Mouse (Mus musculus): ENCODE measurements around the gene Crip1. TPM values are rescaled to one million over a fixed set of nuclear protein-coding genes. Genes with fewer than 3 reads are reported as not detected.

Crip1 gene
- polyA plus RNA-seq, 1 experiment from 2014 or later, result 102 TPM

- no peak overlapping the region for H3K9ac ChIP-seq
- H3K9me3 ChIP-seq, result no peaks in the 10 kb centered on the region
- peaks cover 17% of the 10 kb centered on the region for H3K36me3 ChIP-seq
- 87% methylated on average over 6 of the region's 6 CpGs for WGBS
- H3K4me3 ChIP-seq, result no peak overlapping the region
- no peak overlapping the region for H3K27ac ChIP-seq
- ATAC-seq (ENCODE audit: insufficient number of reproducible peaks, insufficient read depth, low FRiP score, low TSS enrichment), result no peak
- no peaks in the 10 kb centered on the region for H3K27me3 ChIP-seq
- peaks cover 6% of the 10 kb centered on the region; the same call in 1 of the 2 replicates for H3K4me1 ChIP-seq
- H3K4me2 ChIP-seq (replicated peaks), result no peak overlapping the region
Measured at GRCm38 (mm10) chr12:113106386-113106785, 39.7 kb upstream of the Crip1 start.

DNA sequence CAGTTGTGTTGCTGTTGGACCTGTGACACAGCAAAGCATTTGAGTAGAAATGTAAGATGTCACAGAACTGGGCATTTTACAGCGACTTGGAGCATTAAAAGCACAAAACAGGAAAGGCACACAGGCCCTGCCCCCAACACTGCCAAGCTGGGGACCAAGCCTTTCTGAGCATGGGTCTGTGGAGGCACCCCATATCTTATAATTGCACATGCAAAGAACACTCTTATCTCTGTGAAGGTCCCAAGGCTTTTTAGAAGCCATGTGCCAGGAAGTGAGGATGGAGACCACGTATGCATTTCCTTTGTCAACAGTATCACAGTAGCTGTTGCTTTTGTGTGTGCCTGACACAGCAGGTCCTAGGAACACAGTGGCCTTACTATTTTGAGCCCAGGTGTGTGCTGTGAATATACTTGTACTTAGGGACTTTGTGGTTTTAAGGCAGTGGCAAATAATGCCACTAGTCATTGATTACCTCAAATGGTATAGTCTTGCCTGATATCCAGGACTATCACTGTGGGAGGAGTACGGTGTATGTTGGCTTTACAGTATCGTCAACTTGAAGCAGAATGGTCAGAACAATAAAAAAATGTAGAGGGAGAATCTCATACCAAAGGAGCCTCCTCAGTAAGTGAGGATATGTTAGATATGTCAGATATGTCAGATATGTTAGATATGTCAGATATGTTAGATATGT is 38.5 kb upstream of the Crip1 start:
- no peaks in the 10 kb centered on the region for H3K9me3 ChIP-seq
- H3K4me2 ChIP-seq (replicated peaks), result no peak overlapping the region
- 88% methylated on average over 4 of the region's 4 CpGs for WGBS
- H3K4me1 ChIP-seq, result peaks cover 6% of the 10 kb centered on the region; the same call in 1 of the 2 replicates
- H3K4me3 ChIP-seq, result no peak overlapping the region
- H3K36me3 ChIP-seq, result peaks cover 23% of the 10 kb centered on the region
- H3K27me3 ChIP-seq, result no peaks in the 10 kb centered on the region
- ATAC-seq (ENCODE audit: insufficient number of reproducible peaks, insufficient read depth, low FRiP score, low TSS enrichment), result no peak
- no peak overlapping the region for H3K27ac ChIP-seq
- no peak overlapping the region for H3K9ac ChIP-seq

DNA sequence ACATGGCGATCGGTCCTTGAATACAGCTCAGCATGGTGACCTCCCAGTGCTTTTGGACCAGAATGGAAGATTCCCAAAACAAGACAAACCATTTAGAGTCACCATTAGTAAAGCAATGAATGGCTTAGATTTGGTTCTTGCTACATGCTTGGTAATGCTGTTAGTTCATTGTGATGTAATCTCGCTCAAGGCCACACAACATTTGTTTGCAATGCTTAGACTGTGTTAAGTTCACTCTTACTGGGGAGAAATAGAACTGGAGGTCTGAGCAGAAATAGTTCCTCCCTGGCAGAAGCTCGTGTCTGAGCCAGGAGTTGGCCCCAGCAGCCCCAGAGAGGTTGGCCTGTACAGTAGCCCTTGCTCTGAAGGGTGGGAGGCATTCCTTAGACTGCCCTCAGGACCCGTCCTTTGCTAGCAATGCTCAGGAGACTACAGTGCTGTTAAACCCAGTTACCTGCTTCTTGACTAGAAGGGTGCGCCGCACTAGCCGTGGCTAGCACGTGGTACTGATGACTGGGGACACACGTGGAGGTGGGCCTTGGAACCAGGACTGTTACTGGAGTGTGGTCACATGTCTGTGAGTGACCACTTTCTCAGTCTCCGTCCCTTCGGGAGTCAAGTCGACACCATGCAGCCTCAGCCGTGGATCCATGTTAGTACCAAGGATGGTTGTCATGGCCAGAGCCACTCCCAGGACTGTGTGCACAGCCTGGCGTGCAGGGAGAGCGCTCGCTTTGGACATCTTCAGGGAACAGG is 37.4 kb upstream of the Crip1 start:
- Histone ChIP-seq H3K27ac (no peak overlapping the region), H3K27me3 (no peaks in the 10 kb centered on the region), H3K9me3 (no peaks in the 10 kb centered on the region), H3K4me2 (replicated peaks) (no peak overlapping the region), H3K4me1 (peaks cover 6% of the 10 kb centered on the region; the same call in 1 of the 2 replicates), H3K36me3 (peaks cover 33% of the 10 kb centered on the region), H3K4me3 (no peak overlapping the region), H3K9ac (no peak overlapping the region)
- ATAC-seq (ENCODE audit: insufficient number of reproducible peaks, insufficient read depth, low FRiP score, low TSS enrichment), result no peak
- WGBS, result 86% methylated on average over 17 of the region's 17 CpGs

DNA sequence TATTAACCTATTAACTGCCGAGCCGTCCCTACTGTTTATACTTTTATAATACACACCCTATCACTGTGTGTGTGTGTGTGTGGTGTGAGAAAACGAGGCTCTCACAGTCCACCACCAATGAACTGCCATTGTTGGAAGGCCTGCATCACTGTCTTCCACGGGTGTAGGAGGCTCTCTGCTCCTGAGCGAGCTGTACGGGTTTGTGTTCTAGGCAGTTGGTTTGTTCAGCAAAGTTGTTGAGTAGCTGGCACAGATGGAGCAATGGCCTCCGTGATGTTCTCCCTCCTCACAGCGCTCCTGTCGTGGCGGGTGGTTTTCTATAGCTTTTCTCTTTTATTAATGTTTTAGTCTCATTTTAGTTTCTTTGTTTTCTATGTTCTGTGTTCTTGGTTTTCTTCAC is 36.3 kb upstream of the Crip1 start:
- WGBS, result 93% methylated on average over 10 of the region's 10 CpGs
- Histone ChIP-seq H3K4me2 (replicated peaks) (no peak overlapping the region), H3K4me3 (no peak overlapping the region), H3K9me3 (no peaks in the 10 kb centered on the region), H3K4me1 (peaks cover 6% of the 10 kb centered on the region; the same call in 1 of the 2 replicates), H3K36me3 (peaks cover 34% of the 10 kb centered on the region), H3K27me3 (no peaks in the 10 kb centered on the region), H3K9ac (no peak overlapping the region), H3K27ac (no peak overlapping the region)
- ATAC-seq (ENCODE audit: insufficient number of reproducible peaks, insufficient read depth, low FRiP score, low TSS enrichment), result no peak

DNA sequence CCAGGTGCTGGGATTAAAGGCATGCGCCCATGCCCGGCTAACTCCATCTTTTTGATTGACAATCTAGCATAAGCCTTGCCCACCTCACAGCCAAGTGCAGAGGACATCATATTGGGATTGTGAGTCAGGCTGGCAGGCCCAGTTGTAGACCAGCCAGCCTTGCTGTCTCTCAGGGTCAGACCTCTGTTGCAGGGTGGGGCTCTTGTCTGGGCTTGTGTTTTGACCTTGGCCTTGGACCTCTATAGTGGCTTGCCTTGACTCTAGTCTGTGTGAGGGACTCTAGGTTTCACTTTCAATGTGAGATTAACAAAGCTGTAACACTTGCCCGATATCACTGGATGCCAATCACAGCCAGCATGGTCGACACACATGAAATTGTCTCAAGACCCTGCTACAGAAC is 32.0 kb upstream of the Crip1 start:
- no peak overlapping the region for H3K9ac ChIP-seq
- no peak for ATAC-seq (ENCODE audit: insufficient number of reproducible peaks, insufficient read depth, low FRiP score, low TSS enrichment)

DNA sequence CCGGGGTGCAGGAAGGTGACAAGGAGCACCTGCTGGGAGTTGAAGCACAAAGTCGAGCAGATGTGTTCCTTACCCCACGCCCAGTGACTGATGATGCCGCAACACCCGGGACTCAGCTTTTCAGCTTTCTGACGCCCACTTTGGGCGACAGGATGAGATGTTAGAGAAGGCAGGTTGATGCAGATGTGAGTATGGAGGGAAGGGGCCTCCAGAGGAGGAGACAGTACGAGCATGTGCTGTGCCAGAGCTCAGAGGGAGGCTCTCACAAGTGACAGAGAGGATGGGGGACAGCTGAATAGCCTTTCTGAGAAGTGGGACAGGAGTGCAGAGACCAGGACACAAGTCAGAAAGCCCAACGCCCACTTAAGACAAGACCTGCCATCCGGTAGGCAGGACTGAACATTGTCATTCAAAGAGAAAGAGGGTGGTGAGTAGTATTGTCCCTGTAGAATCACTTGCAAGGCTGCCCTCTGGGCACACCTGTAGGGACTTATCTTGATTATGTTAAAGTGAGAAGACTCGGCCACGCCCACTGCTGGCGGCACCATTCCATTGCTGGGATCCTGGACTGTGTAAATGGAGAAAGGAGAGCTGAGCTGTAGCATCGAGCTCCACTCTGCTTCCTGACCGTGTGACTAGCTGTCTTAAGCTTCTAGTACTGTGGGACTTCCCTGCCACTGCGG is 31.1 kb upstream of the Crip1 start:
- H3K4me1 ChIP-seq, result no peaks in the 10 kb centered on the region
- no peak overlapping the region for H3K4me3 ChIP-seq
- no peak overlapping the region for H3K9ac ChIP-seq
- no peaks in the 10 kb centered on the region for H3K9me3 ChIP-seq
- no peak overlapping the region for H3K4me2 ChIP-seq (replicated peaks)
- peaks cover 66% of the 10 kb centered on the region for H3K36me3 ChIP-seq
- H3K27me3 ChIP-seq, result no peaks in the 10 kb centered on the region
- no peak for ATAC-seq (ENCODE audit: insufficient number of reproducible peaks, insufficient read depth, low FRiP score, low TSS enrichment)
- WGBS, result 82% methylated on average over 16 of the region's 16 CpGs
- H3K27ac ChIP-seq, result no peak overlapping the region

More for the DNA sequence above, 32.0 kb upstream of the Crip1 start:
- H3K27ac ChIP-seq, result no peak overlapping the region
- no peaks in the 10 kb centered on the region for H3K9me3 ChIP-seq
- no peak overlapping the region for H3K4me3 ChIP-seq
- peaks cover 62% of the 10 kb centered on the region for H3K36me3 ChIP-seq
- 83% methylated on average over 4 of the region's 4 CpGs for WGBS
- H3K4me2 ChIP-seq (replicated peaks), result no peak overlapping the region
- peaks cover 4% of the 10 kb centered on the region; the same call in 1 of the 2 replicates for H3K4me1 ChIP-seq
- no peaks in the 10 kb centered on the region for H3K27me3 ChIP-seq

DNA sequence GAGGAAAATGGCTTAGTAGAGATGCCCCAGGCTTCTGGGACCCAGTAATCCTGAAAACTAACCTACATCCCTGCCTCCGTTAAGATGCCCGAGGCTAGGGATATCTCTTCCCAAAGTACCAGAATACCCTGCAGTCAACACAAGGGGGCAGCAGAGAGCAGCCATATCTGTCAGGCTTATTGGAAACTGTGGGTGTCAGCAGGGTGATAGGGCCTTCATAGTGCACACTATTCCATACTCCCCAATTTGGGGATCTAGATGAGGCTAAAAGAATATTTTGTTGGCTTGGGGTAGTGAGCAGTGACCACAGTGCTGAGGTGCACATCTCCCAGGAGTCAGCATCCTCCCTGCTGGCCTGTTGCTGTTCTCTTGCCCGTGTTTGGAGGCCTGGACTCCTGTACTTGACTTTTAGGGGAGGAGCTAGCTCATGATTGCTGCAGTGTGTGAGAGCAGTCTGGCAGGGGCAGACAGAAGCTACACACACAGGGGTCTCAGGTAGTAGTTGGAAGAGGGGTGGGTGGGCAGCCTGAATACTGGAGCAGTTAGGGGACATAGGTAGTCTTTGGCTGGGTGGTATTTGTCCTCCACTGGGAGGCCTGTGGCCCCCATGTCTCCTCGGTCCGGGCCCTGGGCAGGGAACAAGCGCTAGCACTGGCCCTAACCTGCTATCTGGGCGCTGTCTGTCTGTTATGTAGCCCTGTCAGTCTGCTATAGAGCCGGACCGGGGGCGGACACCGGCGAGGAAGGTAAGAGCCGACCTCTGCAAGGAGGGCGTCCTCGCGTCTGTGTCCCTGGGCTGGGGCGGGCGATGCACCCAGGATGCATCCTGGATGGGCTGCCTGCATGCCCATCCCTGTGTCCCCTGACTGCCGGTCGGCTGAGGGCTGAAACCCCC is 26.4 kb upstream of the Crip1 start:
- Histone ChIP-seq H3K36me3 (peaks cover 86% of the 10 kb centered on the region), H3K4me2 (replicated peaks) (no peak overlapping the region), H3K27me3 (no peaks in the 10 kb centered on the region), H3K4me1 (no peaks in the 10 kb centered on the region), H3K9ac (no peak overlapping the region), H3K27ac (no peak overlapping the region), H3K9me3 (no peaks in the 10 kb centered on the region), H3K4me3 (no peak overlapping the region)
- 0 out of 2 replicates have a peak, but pooled peaks have one; percentile 29 for ATAC-seq (ENCODE audit: insufficient number of reproducible peaks, insufficient read depth, low FRiP score, low TSS enrichment)
- 88% methylated on average over 20 of the region's 20 CpGs for WGBS

DNA sequence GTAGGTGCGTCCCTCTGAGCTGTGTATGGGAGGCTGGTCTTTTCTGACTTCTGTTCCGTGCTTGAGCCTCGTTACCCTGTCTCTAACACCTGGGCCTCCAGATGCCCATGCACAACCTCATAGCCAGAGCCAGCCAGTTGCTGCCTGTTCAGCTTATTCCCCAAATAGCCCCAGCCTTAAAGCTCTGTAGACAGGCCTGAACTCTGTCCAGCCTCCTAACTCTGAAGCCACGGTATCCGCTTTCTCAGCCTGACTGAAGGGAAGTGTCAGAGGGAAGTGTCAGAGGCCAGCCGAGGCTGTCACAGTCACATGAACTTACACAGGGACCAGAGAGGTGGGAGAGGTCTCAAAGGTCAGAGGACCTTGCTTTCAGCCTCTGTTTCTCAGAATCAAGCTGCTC is 21.4 kb upstream of the Crip1 start:
- Histone ChIP-seq H3K27me3 (no peaks in the 10 kb centered on the region), H3K4me1 (no peaks in the 10 kb centered on the region), H3K9ac (no peak overlapping the region), H3K4me2 (replicated peaks) (no peak overlapping the region), H3K4me3 (no peak overlapping the region), H3K9me3 (no peaks in the 10 kb centered on the region), H3K27ac (no peak overlapping the region), H3K36me3 (peaks cover 100% of the 10 kb centered on the region)
- 84% methylated on average over 6 of the region's 6 CpGs for WGBS
- ATAC-seq (ENCODE audit: insufficient number of reproducible peaks, insufficient read depth, low FRiP score, low TSS enrichment), result no peak

DNA sequence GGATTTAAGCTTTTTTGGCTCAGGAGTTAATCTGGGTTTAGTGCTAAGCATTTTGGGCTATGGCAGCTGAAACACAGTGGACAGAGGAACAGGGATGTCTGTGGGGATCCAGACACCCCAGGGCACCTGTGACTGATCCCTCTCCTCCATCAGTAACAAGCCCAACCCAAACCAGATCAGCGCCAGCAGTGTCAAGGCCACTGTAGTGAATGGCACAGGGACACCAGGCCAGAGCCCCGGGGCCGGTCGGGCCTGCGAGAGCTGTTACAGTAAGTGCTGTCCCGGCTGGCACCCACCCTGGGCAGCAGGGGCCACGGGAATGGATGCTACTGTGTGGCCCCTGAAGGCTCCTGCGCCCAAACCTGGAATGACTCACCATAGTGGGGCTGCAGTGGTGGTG is 15.4 kb upstream of the Crip1 start:
- no peak overlapping the region for H3K27ac ChIP-seq
- no peak for ATAC-seq (ENCODE audit: insufficient number of reproducible peaks, insufficient read depth, low FRiP score, low TSS enrichment)
- H3K36me3 ChIP-seq, result peaks cover 100% of the 10 kb centered on the region
- H3K4me1 ChIP-seq, result no peaks in the 10 kb centered on the region
- 94% methylated on average over 8 of the region's 8 CpGs for WGBS
- H3K27me3 ChIP-seq, result no peaks in the 10 kb centered on the region
- no peak overlapping the region for H3K9ac ChIP-seq
- no peaks in the 10 kb centered on the region for H3K9me3 ChIP-seq
- H3K4me3 ChIP-seq, result no peak overlapping the region
- no peak overlapping the region for H3K4me2 ChIP-seq (replicated peaks)

DNA sequence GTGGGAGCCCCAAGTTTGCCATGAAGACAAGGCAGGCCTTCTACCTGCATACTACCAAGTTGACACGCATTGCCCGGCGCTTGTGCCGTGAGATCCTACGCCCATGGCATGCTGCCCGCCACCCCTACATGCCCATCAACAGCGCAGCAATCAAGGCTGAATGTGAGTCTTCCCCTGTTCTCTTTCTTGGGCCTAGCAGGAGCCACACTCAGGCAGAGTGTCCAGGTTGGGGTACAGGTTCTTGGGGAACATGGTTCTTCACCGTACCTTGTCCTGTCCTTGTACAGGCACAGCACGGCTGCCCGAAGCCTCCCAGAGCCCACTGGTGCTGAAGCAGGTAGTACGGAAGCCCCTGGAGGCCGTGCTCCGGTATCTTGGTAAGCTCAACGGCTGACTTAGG is 14.5 kb upstream of the Crip1 start:
- no peak overlapping the region for H3K27ac ChIP-seq

GRCm38 (mm10) chr12:113132567-113132966 is 13.5 kb upstream of the Crip1 start:
- no peak overlapping the region for H3K4me3 ChIP-seq
- no peaks in the 10 kb centered on the region for H3K9me3 ChIP-seq
- H3K4me2 ChIP-seq (replicated peaks), result no peak overlapping the region
- ATAC-seq (ENCODE audit: insufficient number of reproducible peaks, insufficient read depth, low FRiP score, low TSS enrichment), result no peak
- H3K9ac ChIP-seq, result no peak overlapping the region
- no peak overlapping the region for H3K27ac ChIP-seq
- no peaks in the 10 kb centered on the region for H3K27me3 ChIP-seq
- WGBS, result 88% methylated on average over 2 of the region's 2 CpGs
- no peaks in the 10 kb centered on the region for H3K4me1 ChIP-seq
- H3K36me3 ChIP-seq, result peaks cover 100% of the 10 kb centered on the region

More for the DNA sequence above, 14.5 kb upstream of the Crip1 start:
- Histone ChIP-seq H3K4me1 (no peaks in the 10 kb centered on the region), H3K9ac (no peak overlapping the region; the same call in 1 of the 2 replicates), H3K36me3 (peaks cover 100% of the 10 kb centered on the region), H3K4me2 (replicated peaks) (no peak overlapping the region), H3K4me3 (no peak overlapping the region), H3K9me3 (no peaks in the 10 kb centered on the region), H3K27me3 (no peaks in the 10 kb centered on the region)
- ATAC-seq (ENCODE audit: insufficient number of reproducible peaks, insufficient read depth, low FRiP score, low TSS enrichment), result no peak
- WGBS, result 97% methylated on average over 14 of the region's 14 CpGs

All from embryonic facial prominence, embryonic 12.5 days (tissue).